Mouse (Mus musculus): ENCODE data around the gene OR5BS1P.

GRCm38 (mm10) chr15:98474958-98475357 lies 5.3 kb downstream of the OR5BS1P start:
- TF ChIP-seq CTCF (IDR thresholded peaks at IDR 0.05; ENCODE audit: low read depth) (no peak), EP300 (IDR thresholded peaks at IDR 0.05; ENCODE audit: low read depth) (no peak)
